Mouse (Mus musculus): ENCODE measurements around the gene Tpi1. TPM values are rescaled to one million over a fixed set of nuclear protein-coding genes. Genes with fewer than 3 reads are reported as not detected.

Gene Tpi1
- total and polyA plus RNA-seq, 3 experiments: 102 to 1,182 (median 440) TPM

GRCm38 (mm10) chr6:124790121-124790520 lies 24.0 kb downstream of the Tpi1 start (continued):
- TF ChIP-seq MXI1 (IDR thresholded peaks at IDR 0.05; ENCODE audit: low read depth, low read length): peak; percentile 46; the same call in 1 of the 2 replicates
- no peak for TF ChIP-seq E2F4 (IDR thresholded peaks at IDR 0.05; ENCODE audit: borderline replicate concordance, low read depth, low read length)

GRCm38 (mm10) chr6:124789519-124789918 lies 24.6 kb downstream of the Tpi1 start:
- no peaks in the 10 kb centered on the region; the same call in 1 of the 2 replicates for H3K79me2 ChIP-seq (ENCODE audit: control insufficient read depth, insufficient read depth, low read length, poor library complexity)
- peaks cover 0 to 9% of the 10 kb centered on the region in 2 experiments; a peak in 2 of 4 replicates for H3K36me3 ChIP-seq (ENCODE audit: control insufficient read depth in 1 of 2, insufficient read depth in 2 of 2, low read length in 2 of 2)
- H3K4me3 ChIP-seq (ENCODE audit: control insufficient read depth in 1 of 2, insufficient read depth in 1 of 2, low read depth in 2 of 2, low read length in 2 of 2): peak overlapping the region; percentile 40 to 62
- peak; percentile 34 for DNase-seq (ENCODE audit: low read depth, low spot score)
- no peaks in the 10 kb centered on the region for H3K9me3 ChIP-seq (replicated peaks; ENCODE audit: insufficient read depth, low read length)
- H3K9ac ChIP-seq (ENCODE audit: control insufficient read depth, low read depth, low read length, poor library complexity, severe bottlenecking): peak overlapping the region; percentile 47
- H3K4me1 ChIP-seq (ENCODE audit: control insufficient read depth in 1 of 2, insufficient read depth in 2 of 2, low read length in 2 of 2): peaks cover 5 to 9% of the 10 kb centered on the region in 2 experiments
- H3K27ac ChIP-seq (ENCODE audit: control insufficient read depth, low read depth, low read length): peak overlapping the region; percentile 16; the same call in 1 of the 2 replicates
- peaks cover 1 to 2% of the 10 kb centered on the region in 2 experiments; a peak in 2 of 4 replicates for H3K27me3 ChIP-seq (ENCODE audit: control insufficient read depth in 1 of 2, insufficient read depth in 2 of 2, low read length in 2 of 2)
- no peak for TF ChIP-seq TCF12 (IDR thresholded peaks at IDR 0.05; ENCODE audit: low read depth, low read length)
- TF ChIP-seq UBTF (IDR thresholded peaks at IDR 0.05; ENCODE audit: borderline replicate concordance, insufficient read depth, low read depth, low read length): no peak
- peak; percentile 67 for TF ChIP-seq ZNF384 (IDR thresholded peaks at IDR 0.05; ENCODE audit: low read depth, low read length)
- 0 out of 2 replicates have a peak, but pooled peaks have one; percentile 3 for TF ChIP-seq HCFC1 (IDR thresholded peaks at IDR 0.05; ENCODE audit: low read depth, low read length)
- peak; percentile 24; the same call in 1 of the 2 replicates for TF ChIP-seq MAX (IDR thresholded peaks at IDR 0.05; ENCODE audit: low read length)

- DNase-seq (ENCODE audit: low read depth, low spot score): no peak
- Histone ChIP-seq H3K27me3 (ENCODE audit: control insufficient read depth in 1 of 2, insufficient read depth in 2 of 2, low read length in 2 of 2) (no peaks in the 10 kb centered on the region), H3K79me2 (ENCODE audit: control insufficient read depth, insufficient read depth, low read length, poor library complexity) (no peaks in the 10 kb centered on the region; the same call in 1 of the 2 replicates), H3K9me3 (replicated peaks; ENCODE audit: insufficient read depth, low read length) (no peaks in the 10 kb centered on the region), H3K27ac (ENCODE audit: control insufficient read depth, low read depth, low read length) (no peak overlapping the region), H3K4me3 (ENCODE audit: control insufficient read depth in 1 of 2, insufficient read depth in 1 of 2, low read depth in 2 of 2, low read length in 2 of 2) (no peak overlapping the region), H3K4me1 (ENCODE audit: control insufficient read depth in 1 of 2, insufficient read depth in 2 of 2, low read length in 2 of 2) (peaks cover 5 to 9% of the 10 kb centered on the region in 2 experiments), H3K9ac (ENCODE audit: control insufficient read depth, low read depth, low read length, poor library complexity, severe bottlenecking) (no peak overlapping the region), H3K36me3 (ENCODE audit: control insufficient read depth in 1 of 2, insufficient read depth in 2 of 2, low read length in 2 of 2) (peaks cover 0 to 9% of the 10 kb centered on the region in 2 experiments; a peak in 2 of 4 replicates)
- no peak for TF ChIP-seq ZMIZ1 (IDR thresholded peaks at IDR 0.05; ENCODE audit: low read depth, low read length)
- TF ChIP-seq GABPA (IDR thresholded peaks at IDR 0.05; ENCODE audit: low read depth, low read length): no peak
- no peak for TF ChIP-seq POLR2AphosphoS5 (IDR thresholded peaks at IDR 0.05; ENCODE audit: borderline replicate concordance, low read depth, low read length)
- no peak for TF ChIP-seq ZNF384 (IDR thresholded peaks at IDR 0.05; ENCODE audit: low read depth, low read length)
- TF ChIP-seq KAT2A (conservative IDR thresholded peaks at IDR 0.05; ENCODE audit: low read depth, low read length): no peak
- TF ChIP-seq ZKSCAN1 (IDR thresholded peaks at IDR 0.05; ENCODE audit: low read depth, low read length): no peak
- TF ChIP-seq MAX (IDR thresholded peaks at IDR 0.05; ENCODE audit: low read length): no peak
- TF ChIP-seq MAFK (IDR thresholded peaks at IDR 0.05; ENCODE audit: borderline replicate concordance, low read depth, low read length): no peak
- no peak for TF ChIP-seq TAL1 (IDR thresholded peaks at IDR 0.05; ENCODE audit: low read length)
- no peak for TF ChIP-seq UBTF (IDR thresholded peaks at IDR 0.05; ENCODE audit: borderline replicate concordance, insufficient read depth, low read depth, low read length)
- TF ChIP-seq GATA1 (IDR thresholded peaks at IDR 0.05; ENCODE audit: low read depth, low read length): no peak
- no peak for TF ChIP-seq MEF2A (IDR thresholded peaks at IDR 0.05; ENCODE audit: extremely low read depth, insufficient replicate concordance, low read depth, low read length, poor library complexity, severe bottlenecking)
- no peak for TF ChIP-seq HCFC1 (IDR thresholded peaks at IDR 0.05; ENCODE audit: low read depth, low read length)
- TF ChIP-seq BHLHE40 (IDR thresholded peaks at IDR 0.05; ENCODE audit: borderline replicate concordance, low read depth, low read length): no peak
- TF ChIP-seq NELFE (IDR thresholded peaks at IDR 0.05; ENCODE audit: low read depth, low read length): no peak
- no peak for TF ChIP-seq MYC (IDR thresholded peaks at IDR 0.05; ENCODE audit: low read depth, low read length)
- TF ChIP-seq MYB (IDR thresholded peaks at IDR 0.05; ENCODE audit: low read depth, low read length): no peak
- TF ChIP-seq POLR2A (IDR thresholded peaks at IDR 0.05; ENCODE audit: control insufficient read depth in 1 of 2, insufficient read depth in 1 of 2, low read depth in 1 of 2, low read length in 2 of 2, poor library complexity in 1 of 2): no peak
Observed at GRCm38 (mm10) chr6:124787722-124788121, 26.4 kb downstream of the Tpi1 start.
